Mouse (Mus musculus): ENCODE data around the gene Rbpj.

Gene Rbpj

GRCm38 (mm10) chr5:53465883-53466282 lies at the start of gene Rbpj:
TSS of gene Rbpj (plus strand) at chr5:53466152.
- no peak for DNase-seq (ENCODE audit: inconsistent age in 2 of 2, low spot score in 1 of 2)

GRCm38 (mm10) chr5:53420777-53421176 lies 45.2 kb upstream of the Rbpj start:
- DNase-seq (ENCODE audit: inconsistent age in 2 of 2, low spot score in 1 of 2), result no peak

- no peak for DNase-seq (ENCODE audit: inconsistent age in 2 of 2, low spot score in 1 of 2)
Observed at GRCm38 (mm10) chr5:53421291-53421690, 44.7 kb upstream of the Rbpj start.

- DNase-seq (ENCODE audit: inconsistent age in 2 of 2, low spot score in 1 of 2), result peak; percentile 75 to 89
Observed at GRCm38 (mm10) chr5:53427411-53427810, 38.5 kb upstream of the Rbpj start.

GRCm38 (mm10) chr5:53429683-53430477 lies 36.1 kb upstream of the Rbpj start:
- DNase-seq (ENCODE audit: inconsistent age in 2 of 2, low spot score in 1 of 2), result no peak

- DNase-seq (ENCODE audit: inconsistent age in 2 of 2, low spot score in 1 of 2), result no peak
Observed at GRCm38 (mm10) chr5:53432451-53432850, 33.5 kb upstream of the Rbpj start.

GRCm38 (mm10) chr5:53436905-53437632 lies 28.9 kb upstream of the Rbpj start:
- peak in 1 of 2 experiments; percentile 19 for DNase-seq (ENCODE audit: inconsistent age in 2 of 2, low spot score in 1 of 2)

- peak; percentile 32 to 74 for DNase-seq (ENCODE audit: inconsistent age in 2 of 2, low spot score in 1 of 2)
Observed at GRCm38 (mm10) chr5:53437767-53438166, 28.2 kb upstream of the Rbpj start.

GRCm38 (mm10) chr5:53438268-53438667 lies 27.7 kb upstream of the Rbpj start:
- DNase-seq (ENCODE audit: inconsistent age in 2 of 2, low spot score in 1 of 2), result peak in 1 of 2 experiments; percentile 18

- peak in 1 of 2 experiments; percentile 31 for DNase-seq (ENCODE audit: inconsistent age in 2 of 2, low spot score in 1 of 2)
Observed at GRCm38 (mm10) chr5:53439655-53440054, 26.3 kb upstream of the Rbpj start.

- peak; percentile 70 to 88 for DNase-seq (ENCODE audit: inconsistent age in 2 of 2, low spot score in 1 of 2)
Observed at GRCm38 (mm10) chr5:53444030-53444429, 21.9 kb upstream of the Rbpj start.

GRCm38 (mm10) chr5:53450945-53451344 lies 15.0 kb upstream of the Rbpj start:
- DNase-seq (ENCODE audit: inconsistent age in 2 of 2, low spot score in 1 of 2), result no peak

- DNase-seq (ENCODE audit: inconsistent age in 2 of 2, low spot score in 1 of 2), result no peak
Observed at GRCm38 (mm10) chr5:53451829-53452228, 14.1 kb upstream of the Rbpj start.

- no peak for DNase-seq (ENCODE audit: inconsistent age in 2 of 2, low spot score in 1 of 2)
Observed at GRCm38 (mm10) chr5:53452920-53453319, 13.0 kb upstream of the Rbpj start.

GRCm38 (mm10) chr5:53454706-53455105 lies 11.2 kb upstream of the Rbpj start:
- DNase-seq (ENCODE audit: inconsistent age in 2 of 2, low spot score in 1 of 2), result no peak

- no peak for DNase-seq (ENCODE audit: inconsistent age in 2 of 2, low spot score in 1 of 2)
Observed at GRCm38 (mm10) chr5:53455459-53455858, 10.5 kb upstream of the Rbpj start.

GRCm38 (mm10) chr5:53460196-53460595 lies 5.8 kb upstream of the Rbpj start:
- DNase-seq (ENCODE audit: inconsistent age in 2 of 2, low spot score in 1 of 2), result no peak

- no peak for DNase-seq (ENCODE audit: inconsistent age in 2 of 2, low spot score in 1 of 2)
Observed at GRCm38 (mm10) chr5:53463098-53464018, 2.6 kb upstream of the Rbpj start.

GRCm38 (mm10) chr5:53466422-53467333 lies 726 bp downstream of the Rbpj start:
- DNase-seq (ENCODE audit: inconsistent age in 2 of 2, low spot score in 1 of 2), result no peak

GRCm38 (mm10) chr5:53467602-53468001 lies 1.6 kb downstream of the Rbpj start:
- no peak for DNase-seq (ENCODE audit: inconsistent age in 2 of 2, low spot score in 1 of 2)

All from adrenal gland, adult (tissue).